Mouse (Mus musculus): ENCODE measurements around the gene Bco2. TPM values are rescaled to one million over a fixed set of nuclear protein-coding genes. Genes with fewer than 3 reads are reported as not detected.

Bco2 gene
- polyA plus RNA-seq (2015; fragmentation: Illumina TruSeq; extraction: RNeasy Lipid Tissue Mini Kit (QIAGEN cat#74804); ENCODE audit: low read depth, low replicate concordance): 4.9 TPM

GRCm38 (mm10) chr9:50555094-50555446 is at the start of gene Bco2:
Bco2 (minus strand) TSS chr9:50555181.

DNA sequence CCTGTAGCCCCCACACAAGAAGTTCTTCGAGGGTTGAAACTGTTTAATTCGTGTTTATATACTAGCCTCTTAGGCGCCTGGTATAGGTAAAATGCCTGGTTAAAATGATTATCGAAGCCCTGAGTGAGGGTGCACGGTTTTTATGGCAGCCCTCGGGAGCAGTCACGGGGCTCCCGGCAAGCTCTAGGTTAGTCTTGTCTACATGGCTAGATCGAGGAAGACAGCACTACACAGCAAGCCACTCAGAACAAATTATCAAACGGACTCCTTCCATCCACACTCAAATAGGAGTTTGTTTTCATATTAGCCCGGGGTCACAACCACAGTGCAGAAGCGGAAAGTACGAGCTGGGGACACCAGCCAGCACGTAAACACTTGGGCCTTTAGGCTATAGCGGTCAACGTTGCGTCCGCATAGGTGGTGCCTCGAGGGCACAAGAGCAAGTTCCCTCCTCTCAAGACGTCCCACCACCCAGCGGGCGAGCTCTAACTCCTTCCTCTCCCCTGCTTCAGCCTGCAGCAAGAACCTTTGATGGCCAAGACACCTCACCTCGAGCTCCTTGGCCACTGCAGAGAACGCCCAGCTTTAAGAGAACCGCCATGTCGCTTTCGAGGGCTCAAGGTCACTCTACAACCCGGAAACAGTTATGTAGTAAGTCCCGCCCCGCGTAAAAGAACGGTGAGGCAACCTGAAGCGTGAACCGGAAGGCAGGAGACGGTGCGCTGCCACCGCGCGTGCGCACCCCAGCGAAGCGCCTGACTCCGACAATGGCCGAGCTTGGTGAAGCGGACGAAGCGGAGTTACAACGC is 48.4 kb upstream of the Bco2 start, which contains the start of the genes Sdhd and Timm8b:
Gene Sdhd (minus strand): TSS at position 624 of the 809 bp plus-strand sequence.
Gene Timm8b (plus strand): TSS at position 722 of the 809 bp plus-strand sequence.

DNA sequence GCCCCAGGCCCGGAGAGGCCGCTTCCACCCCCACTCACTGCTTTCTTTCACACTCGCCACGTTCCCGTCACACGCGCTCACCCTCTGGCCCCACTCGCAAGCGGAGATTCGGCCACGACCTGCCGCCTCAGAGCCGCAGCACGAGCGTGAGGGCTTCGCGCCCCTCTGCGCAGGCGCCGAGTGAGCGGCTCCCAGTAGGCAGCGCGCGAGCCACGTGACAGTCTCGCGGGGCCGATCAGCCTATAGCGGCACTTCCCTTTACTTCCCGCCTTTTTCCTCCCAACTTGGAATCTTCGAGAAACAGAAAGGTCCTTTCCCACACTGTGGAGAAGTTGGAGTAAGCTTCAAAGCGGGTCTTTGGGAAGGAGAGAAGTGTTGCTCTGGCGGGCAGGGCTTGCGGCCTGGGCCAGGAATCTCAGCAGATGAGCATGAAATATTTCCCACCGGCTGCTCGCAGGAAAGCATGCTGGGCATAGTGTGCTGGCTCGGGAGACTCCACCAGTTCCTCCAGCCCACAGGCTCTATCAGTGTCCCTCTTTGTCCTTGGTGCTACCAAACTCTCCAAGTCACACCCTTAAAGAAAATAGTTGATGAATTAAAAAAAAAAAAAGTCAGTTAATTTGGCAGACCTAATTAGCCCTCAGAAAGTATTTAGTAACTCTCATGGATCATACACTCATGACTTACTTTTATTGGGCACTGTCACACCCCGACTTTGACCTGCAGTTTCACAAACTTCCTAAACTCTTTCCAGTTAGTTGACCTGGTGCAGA is 6.3 kb upstream of the Bco2 start, which contains the start of gene Tex12:
Gene Tex12 (minus strand): TSS at position 181 of the 773 bp plus-strand sequence.

GRCm38 (mm10) chr9:50554241-50555093 is 514 bp downstream of the Bco2 start, which contains the start of gene Il18:
Il18 (plus strand) TSS chr9:50554827.

GRCm38 (mm10) chr9:50528293-50528892 is 26.6 kb downstream of the Bco2 start, which contains the start of gene Pts:
Pts (minus strand) TSS chr9:50528724.

DNA sequence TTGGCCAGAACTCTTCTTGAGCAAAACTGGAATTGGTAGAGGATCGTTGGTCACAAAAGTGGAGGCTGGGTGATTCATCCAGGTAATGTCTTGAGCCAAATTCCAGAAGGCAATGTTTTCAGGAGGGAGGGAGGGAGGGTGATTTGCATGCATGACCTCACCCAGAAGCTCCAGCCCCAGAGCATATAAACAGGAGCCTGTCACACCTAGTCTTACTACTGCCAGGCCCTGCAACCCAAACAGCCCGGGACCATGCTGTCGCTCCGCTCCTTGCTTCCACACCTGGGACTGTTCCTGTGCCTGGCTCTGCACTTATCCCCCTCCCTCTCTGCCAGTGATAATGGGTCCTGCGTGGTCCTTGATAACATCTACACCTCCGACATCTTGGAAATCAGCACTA is 60.7 kb downstream of the Bco2 start, which contains the start of gene Plet1:
Gene Plet1 (plus strand): TSS at position 215 of the 400 bp plus-strand sequence.

Other genes starting within 250 kb of the Bco2 start
- gene Rpl10-ps3, start 210.2 kb downstream of the Bco2 start, polyA plus RNA-seq (2015; fragmentation: Illumina TruSeq; extraction: RNeasy Lipid Tissue Mini Kit (QIAGEN cat#74804); ENCODE audit: low read depth, low replicate concordance): 45.2 TPM
- gene Plet1, start 60.7 kb downstream of the Bco2 start, polyA plus RNA-seq (2015; fragmentation: Illumina TruSeq; extraction: RNeasy Lipid Tissue Mini Kit (QIAGEN cat#74804); ENCODE audit: low read depth, low replicate concordance): 0.54 TPM
- 93.3 TPM for gene Pts, start 26.5 kb downstream of the Bco2 start, polyA plus RNA-seq (2015; fragmentation: Illumina TruSeq; extraction: RNeasy Lipid Tissue Mini Kit (QIAGEN cat#74804); ENCODE audit: low read depth, low replicate concordance)
- gene Il18, start 354 bp downstream of the Bco2 start, polyA plus RNA-seq (2015; fragmentation: Illumina TruSeq; extraction: RNeasy Lipid Tissue Mini Kit (QIAGEN cat#74804); ENCODE audit: low read depth, low replicate concordance): 67.5 TPM
- gene Tex12, start 6.1 kb upstream of the Bco2 start, polyA plus RNA-seq (2015; fragmentation: Illumina TruSeq; extraction: RNeasy Lipid Tissue Mini Kit (QIAGEN cat#74804); ENCODE audit: low read depth, low replicate concordance): not detected
- gene Sdhd, start 48.6 kb upstream of the Bco2 start, polyA plus RNA-seq (2015; fragmentation: Illumina TruSeq; extraction: RNeasy Lipid Tissue Mini Kit (QIAGEN cat#74804); ENCODE audit: low read depth, low replicate concordance): 257 TPM
- gene Timm8b, start 48.7 kb upstream of the Bco2 start, polyA plus RNA-seq (2015; fragmentation: Illumina TruSeq; extraction: RNeasy Lipid Tissue Mini Kit (QIAGEN cat#74804); ENCODE audit: low read depth, low replicate concordance): 544 TPM
- 5.7 TPM for gene Pih1d2, start 62.1 kb upstream of the Bco2 start, polyA plus RNA-seq (2015; fragmentation: Illumina TruSeq; extraction: RNeasy Lipid Tissue Mini Kit (QIAGEN cat#74804); ENCODE audit: low read depth, low replicate concordance)
- 21.0 TPM for gene Nkapd1, start 62.3 kb upstream of the Bco2 start, polyA plus RNA-seq (2015; fragmentation: Illumina TruSeq; extraction: RNeasy Lipid Tissue Mini Kit (QIAGEN cat#74804); ENCODE audit: low read depth, low replicate concordance)
- 84.8 TPM for gene Dlat, start 104.6 kb upstream of the Bco2 start, polyA plus RNA-seq (2015; fragmentation: Illumina TruSeq; extraction: RNeasy Lipid Tissue Mini Kit (QIAGEN cat#74804); ENCODE audit: low read depth, low replicate concordance)
- 64.0 TPM for gene Dixdc1, start 184.3 kb upstream of the Bco2 start, polyA plus RNA-seq (2015; fragmentation: Illumina TruSeq; extraction: RNeasy Lipid Tissue Mini Kit (QIAGEN cat#74804); ENCODE audit: low read depth, low replicate concordance)
- 3.8 TPM for gene 2310030G06Rik, start 191.4 kb upstream of the Bco2 start, polyA plus RNA-seq (2015; fragmentation: Illumina TruSeq; extraction: RNeasy Lipid Tissue Mini Kit (QIAGEN cat#74804); ENCODE audit: low read depth, low replicate concordance)
- gene Cryab, start 196.1 kb upstream of the Bco2 start, polyA plus RNA-seq (2015; fragmentation: Illumina TruSeq; extraction: RNeasy Lipid Tissue Mini Kit (QIAGEN cat#74804); ENCODE audit: low read depth, low replicate concordance): 309 TPM
- gene Hspb2, start 197.2 kb upstream of the Bco2 start, polyA plus RNA-seq (2015; fragmentation: Illumina TruSeq; extraction: RNeasy Lipid Tissue Mini Kit (QIAGEN cat#74804); ENCODE audit: low read depth, low replicate concordance): 3.0 TPM
- gene Fdxacb1, start 213.1 kb upstream of the Bco2 start, polyA plus RNA-seq (2015; fragmentation: Illumina TruSeq; extraction: RNeasy Lipid Tissue Mini Kit (QIAGEN cat#74804); ENCODE audit: low read depth, low replicate concordance): 6.2 TPM
- 16.3 TPM for gene Alg9, start 219.8 kb upstream of the Bco2 start, polyA plus RNA-seq (2015; fragmentation: Illumina TruSeq; extraction: RNeasy Lipid Tissue Mini Kit (QIAGEN cat#74804); ENCODE audit: low read depth, low replicate concordance)
- gene 1110032A03Rik, start 220.3 kb upstream of the Bco2 start, polyA plus RNA-seq (2015; fragmentation: Illumina TruSeq; extraction: RNeasy Lipid Tissue Mini Kit (QIAGEN cat#74804); ENCODE audit: low read depth, low replicate concordance): 84.8 TPM

Data from brain, adult 10 weeks (tissue).